Mouse (Mus musculus) adipocyte (in vitro differentiated cells): ENCODE results near the gene Ppm1h.

Experiments
- DNase-seq: peaks from one replicate; pipeline ENCODE4 v3.0.0-alpha.2; 2016; ENCODE audit warnings: low spot score

Ppm1h gene

GRCm38 (mm10) chr10:122860076-122860475, 181.5 kb downstream of the Ppm1h start:
- no peak for DNase-seq

- no peak for DNase-seq
These were observed 183.3 kb downstream of the Ppm1h start for GRCm38 (mm10) chr10:122861696-122862385.

GRCm38 (mm10) chr10:122862386-122863023, 183.9 kb downstream of the Ppm1h start:
- DNase-seq = no peak

GRCm38 (mm10) chr10:122869865-122870503, 191.4 kb downstream of the Ppm1h start:
- no peak for DNase-seq

GRCm38 (mm10) chr10:122870848-122871494, 192.4 kb downstream of the Ppm1h start:
- DNase-seq = no peak

- DNase-seq = no peak
These were observed 194.2 kb downstream of the Ppm1h start for GRCm38 (mm10) chr10:122872720-122873119.

- DNase-seq = no peak
These were observed 198.4 kb downstream of the Ppm1h start for GRCm38 (mm10) chr10:122876964-122877363.

GRCm38 (mm10) chr10:122877436-122877835, 198.9 kb downstream of the Ppm1h start:
- no peak for DNase-seq

- DNase-seq = no peak
These were observed 202.9 kb downstream of the Ppm1h start for GRCm38 (mm10) chr10:122881456-122881855.

- no peak for DNase-seq
These were observed 204.1 kb downstream of the Ppm1h start for GRCm38 (mm10) chr10:122882614-122883013.

GRCm38 (mm10) chr10:122883823-122884743, 205.5 kb downstream of the Ppm1h start:
- peak; percentile 85 for DNase-seq

GRCm38 (mm10) chr10:122885301-122885700, 206.7 kb downstream of the Ppm1h start:
- DNase-seq = no peak

GRCm38 (mm10) chr10:122886055-122886915, 207.7 kb downstream of the Ppm1h start:
- DNase-seq = peak; percentile 80

- no peak for DNase-seq
These were observed 208.5 kb downstream of the Ppm1h start for GRCm38 (mm10) chr10:122886916-122887527.

- DNase-seq = no peak
These were observed 209.1 kb downstream of the Ppm1h start for GRCm38 (mm10) chr10:122887528-122888183.

GRCm38 (mm10) chr10:122890682-122891350, 212.3 kb downstream of the Ppm1h start:
- DNase-seq = no peak

GRCm38 (mm10) chr10:122891461-122891860, 212.9 kb downstream of the Ppm1h start:
- DNase-seq = peak; percentile 63

GRCm38 (mm10) chr10:122894555-122895069, 216.1 kb downstream of the Ppm1h start:
- peak; percentile 93 for DNase-seq
